Mouse (Mus musculus) megakaryocyte-erythroid progenitor cell, adult 5-6 weeks (primary cell): ENCODE data around the gene Il17re. TPM values are rescaled to one million over a fixed set of nuclear protein-coding genes. Genes with fewer than 3 reads are reported as not detected.

ENCODE experiments used
- ATAC-seq: replicated peaks from 2 replicates; pipeline ENCODE4 v1.8.0; 2016; ENCODE audit warnings: mild to moderate bottlenecking, inconsistent platforms; ENCODE audit not compliant: severe bottlenecking, poor library complexity, low FRiP score, low TSS enrichment
- total RNA-seq, 2 experiments: library from RNA; stranded (forward) in 1 of 2; stranded (reverse) in 1 of 2; fragments of 200-1000, 215-1000 nt in 1 of 2; fragments of >200 nt in 1 of 2; fragmentation: Nextera tagmentation in 1 of 2; gene quantifications; 2 replicates each; pipeline ENCODE4 v1.2.3; 2014 to 2017

Gene Il17re
- total RNA-seq (2014; fragmentation: Nextera tagmentation) (0.45 TPM in 1 of 2 replicates, not detected in the other), total RNA-seq (2017) (not detected in 2 replicates)

GRCm38 (mm10) chr6:113457952-113458534 lies at the start of gene Il17re:
Gene Il17re (plus strand): TSS chr6:113458484.
- ATAC-seq = no peak

- ATAC-seq = no peak
Measured at GRCm38 (mm10) chr6:113410001-113410400, 48.3 kb upstream of the Il17re start.

GRCm38 (mm10) chr6:113416416-113416815 lies 41.9 kb upstream of the Il17re start:
- ATAC-seq = no peak

GRCm38 (mm10) chr6:113418441-113419198 lies 39.7 kb upstream of the Il17re start:
- peak; percentile 43 for ATAC-seq

DNA sequence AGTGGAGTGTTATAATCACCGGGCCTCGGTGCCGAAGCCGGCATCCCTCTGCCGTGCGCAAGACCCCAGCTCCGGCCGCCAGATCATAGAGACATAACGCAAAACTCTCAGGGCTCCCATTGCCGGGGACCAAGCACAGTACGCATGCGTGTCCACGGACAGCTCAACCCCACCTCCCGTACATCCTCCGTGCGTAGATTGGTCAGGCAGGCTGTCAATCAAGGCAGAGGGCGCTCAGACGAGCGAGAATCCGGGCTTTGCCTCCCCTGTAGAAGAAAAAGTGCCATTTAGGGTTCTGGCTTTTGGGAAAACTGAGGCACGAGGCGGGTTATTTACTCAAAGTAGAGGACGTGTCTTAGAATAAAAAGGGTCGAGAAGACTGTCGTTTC lies 39.1 kb upstream of the Il17re start, which contains the start of gene Rpusd3:
Rpusd3 (minus strand) TSS at position 142 of the 389 bp plus-strand sequence.
- ATAC-seq = peak; percentile 96

DNA sequence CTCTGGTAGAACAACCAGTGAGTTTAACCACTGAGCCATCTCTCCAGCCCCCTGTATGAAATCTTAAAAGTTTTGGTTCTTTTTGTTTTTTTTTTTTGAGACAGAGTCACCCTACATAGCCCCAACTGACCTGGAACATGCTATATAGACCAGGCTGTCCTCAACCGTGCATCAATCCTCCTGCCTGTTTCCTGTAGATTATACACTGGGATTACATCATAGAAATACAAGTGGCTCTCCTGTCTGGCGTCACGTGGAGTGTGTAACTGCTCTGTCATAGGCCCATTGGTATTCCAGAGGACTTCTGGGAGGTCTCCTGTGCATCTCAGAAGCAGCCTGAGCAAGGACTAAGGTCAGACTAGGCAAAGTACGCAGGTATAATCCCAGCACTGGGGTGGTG lies 35.3 kb upstream of the Il17re start:
- no peak for ATAC-seq

GRCm38 (mm10) chr6:113424187-113424586 lies 34.1 kb upstream of the Il17re start:
- ATAC-seq = no peak

DNA sequence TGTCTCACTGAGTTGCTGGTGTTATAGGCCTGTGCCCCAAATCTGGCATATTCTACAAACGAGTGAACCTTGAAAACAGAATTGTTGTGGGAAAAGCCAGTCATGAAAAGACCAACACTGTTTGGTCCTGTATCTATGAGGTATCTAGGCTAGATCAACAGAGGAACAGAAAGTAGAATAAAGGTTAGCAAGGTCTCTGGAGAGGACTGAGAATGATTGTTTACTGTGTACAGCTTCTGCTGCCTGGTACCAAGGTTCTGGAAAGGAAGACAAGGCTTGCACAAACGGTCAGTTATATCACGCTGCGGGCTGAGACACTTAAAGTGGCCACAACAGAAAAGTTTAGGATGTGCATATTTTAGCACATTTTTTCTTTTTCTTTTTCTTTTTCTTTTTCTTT lies 31.6 kb upstream of the Il17re start:
- no peak for ATAC-seq

- peak; percentile 79 for ATAC-seq
Measured at GRCm38 (mm10) chr6:113427397-113427796, 30.9 kb upstream of the Il17re start.

- ATAC-seq = no peak
Measured at GRCm38 (mm10) chr6:113428006-113428405, 30.3 kb upstream of the Il17re start.

- ATAC-seq = no peak
Measured at GRCm38 (mm10) chr6:113429965-113430364, 28.3 kb upstream of the Il17re start.

- no peak for ATAC-seq
Measured at GRCm38 (mm10) chr6:113430846-113431245, 27.4 kb upstream of the Il17re start.

- ATAC-seq = no peak
Measured at GRCm38 (mm10) chr6:113431801-113432200, 26.5 kb upstream of the Il17re start.

DNA sequence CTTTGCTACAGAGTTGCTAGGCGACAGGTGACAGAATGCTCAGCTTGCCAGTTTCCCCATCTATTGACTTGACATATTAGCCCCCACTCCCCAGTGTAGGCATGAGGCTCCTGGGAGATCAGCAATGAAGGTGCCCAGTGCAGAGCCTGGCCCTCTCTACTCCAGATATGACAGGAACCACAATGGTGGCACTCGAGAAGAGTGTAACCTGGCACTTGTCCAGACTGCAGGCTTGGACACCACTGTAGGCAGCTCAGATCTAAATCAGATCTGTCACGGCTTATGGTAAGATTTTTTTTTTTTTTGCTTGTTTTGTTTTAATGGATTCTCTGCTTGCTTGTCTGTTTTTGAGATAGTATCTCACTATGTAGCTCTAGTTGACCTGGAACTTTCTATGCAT lies 24.6 kb upstream of the Il17re start:
- no peak for ATAC-seq

DNA sequence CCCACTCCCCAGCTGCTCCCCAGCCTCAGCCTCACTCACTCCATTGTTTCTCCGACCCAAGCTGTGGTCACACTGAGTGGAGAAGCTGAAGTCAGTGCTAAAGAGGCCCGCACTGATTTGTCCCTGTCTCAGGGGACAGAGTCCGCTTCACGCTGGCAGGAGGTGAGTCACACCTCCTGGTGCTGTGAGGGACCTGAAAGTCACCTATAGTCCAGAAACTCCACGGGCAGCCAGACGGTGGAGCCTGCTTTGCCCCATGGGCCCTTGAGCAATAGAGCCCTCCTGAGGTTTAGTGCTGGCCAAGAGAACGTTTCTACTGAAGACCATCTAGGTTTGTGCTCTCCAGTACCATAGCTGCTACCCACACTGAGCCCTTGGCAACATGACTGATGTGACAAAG lies 23.6 kb upstream of the Il17re start:
- ATAC-seq = no peak

GRCm38 (mm10) chr6:113435664-113436205 lies 22.5 kb upstream of the Il17re start, which contains the start of gene Cidec:
Gene Cidec (minus strand): TSS chr6:113435760.
- ATAC-seq = no peak

- ATAC-seq = no peak
Measured at GRCm38 (mm10) chr6:113437135-113437534, 21.1 kb upstream of the Il17re start.

DNA sequence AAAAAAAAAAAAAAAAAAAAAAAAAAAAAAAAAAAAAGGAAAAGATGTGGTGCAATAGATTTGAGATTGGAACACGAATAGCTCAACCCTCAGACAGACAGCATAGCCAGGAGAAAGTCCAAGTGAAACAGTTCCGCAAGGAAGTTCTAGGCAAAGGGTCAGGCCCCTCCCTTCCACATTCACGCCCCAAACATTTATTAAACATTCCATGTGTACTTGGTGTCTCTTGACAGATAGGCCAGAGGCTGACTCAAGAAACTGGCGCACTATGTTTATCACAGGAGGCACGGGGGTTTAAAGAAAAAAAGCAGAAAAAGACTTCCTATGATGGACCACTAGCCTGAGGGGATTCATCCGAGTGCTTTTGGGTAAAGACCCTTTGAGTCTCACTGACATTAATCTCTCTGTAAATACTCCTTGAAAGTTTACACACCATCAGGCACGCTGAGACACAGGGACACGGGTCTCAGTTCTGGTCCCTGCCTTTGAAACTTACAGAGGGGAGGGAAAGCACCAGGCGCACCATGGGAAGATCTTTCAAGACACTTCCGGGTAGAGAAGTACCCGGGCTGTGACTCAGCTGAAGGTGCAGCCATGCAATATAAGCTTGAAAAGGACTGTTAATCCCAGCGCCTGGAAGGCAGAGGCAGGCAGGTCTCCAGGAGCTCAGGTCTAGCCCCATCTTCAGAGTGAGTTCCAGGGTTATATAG lies 19.4 kb upstream of the Il17re start:
- no peak for ATAC-seq

DNA sequence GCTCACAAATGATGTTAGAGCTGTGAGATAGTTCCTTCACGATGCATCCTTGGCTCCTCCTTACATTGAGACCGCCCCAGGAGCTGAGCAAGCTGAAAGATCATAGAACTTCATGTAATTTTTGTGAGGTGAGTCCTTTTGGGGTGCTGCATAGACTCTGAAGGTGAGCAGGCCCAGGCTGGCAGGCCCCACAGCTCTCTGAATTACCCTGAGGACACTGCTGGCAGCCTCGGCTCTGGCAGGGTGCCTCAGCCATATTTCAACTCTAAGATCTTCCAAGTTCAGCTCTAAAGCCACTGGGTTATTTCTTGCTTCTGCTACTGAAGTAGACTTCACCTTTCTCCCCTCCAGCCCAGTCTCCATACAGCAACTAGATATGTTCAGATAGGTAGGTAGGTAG lies 17.6 kb upstream of the Il17re start:
- no peak for ATAC-seq

GRCm38 (mm10) chr6:113441147-113441680 lies 17.1 kb upstream of the Il17re start:
- ATAC-seq = peak; percentile 72
